Mouse (Mus musculus) megakaryocyte-erythroid progenitor cell, adult 5 weeks (primary cell): ENCODE data around the gene Prmt9. TPM values are rescaled to one million over a fixed set of nuclear protein-coding genes. Genes with fewer than 3 reads are reported as not detected.

ENCODE experiments used
- polyA plus RNA-seq: library from polyadenylated mRNA; stranded (reverse); fragments of >175 nt; gene quantifications from 2 replicates; pipeline ENCODE4 v1.2.3, GENCODE M21; 2012

The Prmt9 gene
- polyA plus RNA-seq: 4.1 and 5.2 TPM in 2 replicates

DNA sequence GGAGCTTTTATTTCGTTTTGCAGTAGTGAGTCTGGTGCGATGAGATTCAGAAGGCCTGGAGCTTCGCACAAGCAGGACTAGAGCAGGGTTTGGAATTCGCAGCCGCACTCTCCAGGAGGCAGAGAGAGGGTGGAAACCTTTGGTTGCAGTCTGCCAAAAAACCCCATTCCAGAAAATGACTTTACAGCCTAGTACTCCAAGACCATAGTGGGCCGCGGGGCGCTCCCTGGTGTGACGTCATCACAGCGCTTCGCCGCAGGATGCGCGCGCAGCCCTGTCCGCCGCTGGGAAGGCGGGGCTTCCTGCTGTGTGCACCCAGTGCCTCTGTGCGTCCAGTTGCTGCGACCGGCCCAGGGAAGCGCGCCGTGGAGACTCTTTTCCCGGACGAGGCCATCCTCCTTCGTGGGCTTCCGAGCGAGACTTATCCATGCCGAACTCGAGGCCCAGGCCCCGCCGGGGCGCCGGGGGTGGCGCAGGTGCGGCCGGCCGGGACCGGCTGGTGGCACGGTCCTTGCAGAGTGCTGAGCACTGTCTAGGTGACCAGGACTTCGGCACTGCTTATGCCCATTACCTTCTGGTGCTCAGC, at the start of gene Prmt9:
Gene Prmt9, plus strand, starts transcription at position 277 of the 586 bp plus-strand sequence.

DNA sequence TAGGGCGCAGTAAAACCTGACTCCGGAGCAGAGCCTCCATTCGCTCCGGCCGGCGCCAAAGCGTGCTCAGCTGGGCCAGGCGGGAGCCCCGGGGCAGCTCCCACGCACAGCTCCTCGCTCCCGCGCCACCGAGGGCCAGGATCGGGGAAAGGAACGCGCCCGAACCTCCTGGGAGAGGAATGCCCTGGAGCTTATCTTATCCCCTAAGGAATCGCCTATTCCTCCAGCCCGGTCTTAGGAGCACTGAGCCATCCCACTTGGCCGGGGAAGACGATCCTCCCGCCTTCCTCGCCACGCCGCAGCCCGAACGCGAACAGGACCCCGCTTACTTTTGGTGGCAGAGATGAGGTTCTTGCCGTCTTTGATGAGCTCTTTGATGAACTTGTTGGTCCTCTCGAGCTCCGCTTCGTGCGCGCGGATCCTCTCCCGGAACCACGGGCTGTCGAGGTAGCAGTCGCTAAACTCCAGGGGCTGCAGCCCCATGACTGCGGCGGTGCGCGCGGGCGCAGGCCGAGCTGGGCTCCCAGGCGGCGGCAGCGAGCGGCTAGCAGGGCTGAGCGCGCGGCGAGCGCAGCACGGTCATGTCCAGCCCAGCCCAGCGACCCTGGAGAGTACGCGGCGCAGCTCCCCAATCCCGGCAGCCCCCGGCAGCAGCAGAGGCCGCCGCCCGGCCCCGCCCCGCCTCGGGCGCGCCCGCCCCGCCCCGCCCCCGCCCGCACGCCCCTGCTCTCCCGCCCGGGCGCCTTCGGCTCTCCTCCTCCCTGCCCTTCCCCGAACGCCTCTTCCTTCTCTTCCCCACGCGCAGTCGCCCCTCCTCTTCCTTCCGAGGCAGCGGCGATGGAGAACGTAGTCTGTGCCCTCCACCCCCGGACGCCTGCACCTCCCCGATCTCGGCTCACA, 31.6 kb upstream of the Prmt9 start, which contains the start of gene Arhgap10:
Gene Arhgap10, minus strand, starts transcription at position 653 of the 900 bp plus-strand sequence.

DNA sequence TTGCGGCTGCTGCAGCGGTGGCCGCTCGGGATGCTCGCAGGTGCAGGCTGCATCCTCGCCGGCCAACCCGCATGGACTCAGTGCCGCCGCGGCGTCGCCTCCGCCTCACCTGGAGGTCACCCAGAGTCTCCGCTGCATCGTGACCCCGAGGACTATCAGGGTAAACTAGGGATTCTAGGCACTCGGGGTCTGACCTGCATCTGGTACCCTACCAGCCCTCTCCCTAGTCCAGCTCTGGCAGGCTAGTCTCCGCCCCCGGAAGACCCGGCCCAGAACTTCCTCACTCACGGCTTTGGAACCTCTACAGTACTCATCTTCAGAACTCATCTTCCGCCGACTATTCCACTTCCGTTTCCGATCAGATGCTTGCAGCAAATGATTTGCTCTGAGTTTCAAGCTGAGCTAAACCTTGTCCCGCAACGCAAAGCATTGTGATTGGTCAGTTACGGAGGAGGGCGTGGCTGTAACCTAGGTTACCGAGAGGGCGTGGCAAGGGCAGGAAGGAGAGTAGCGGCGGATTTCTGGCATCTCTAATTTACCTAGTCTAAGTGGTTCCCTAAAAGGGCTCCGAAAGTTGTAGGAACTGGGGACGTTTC, 61.3 kb downstream of the Prmt9 start, which contains the start of gene Tmem184c:
Gene Tmem184c, minus strand, starts transcription at position 325 of the 596 bp plus-strand sequence.

Other genes with a start within 250 kb of the Prmt9 start
- 14.5 and 16.8 TPM in 2 replicates for gene Arhgap10, start 31.4 kb upstream of the Prmt9 start, polyA plus RNA-seq
- 4.1 and 4.8 TPM in 2 replicates for gene Tmem184c, start 61.3 kb downstream of the Prmt9 start, polyA plus RNA-seq
- 0.02 and 0.06 TPM in 2 replicates for gene Ednra, start 175.1 kb downstream of the Prmt9 start, polyA plus RNA-seq